Mouse (Mus musculus) retina, embryonic 14.5 days (tissue): ENCODE results near the gene Zfp148.
"Not testable (repeated sequence)": the region's sequence is repeated elsewhere in the genome, so short reads cannot be mapped to it uniquely, and the experiment has no call there.

Experiments
- DNase-seq: peaks from one replicate; pipeline ENCODE4 v3.0.0-alpha.2; 2015; ENCODE audit warnings: low spot score

Gene Zfp148

DNA sequence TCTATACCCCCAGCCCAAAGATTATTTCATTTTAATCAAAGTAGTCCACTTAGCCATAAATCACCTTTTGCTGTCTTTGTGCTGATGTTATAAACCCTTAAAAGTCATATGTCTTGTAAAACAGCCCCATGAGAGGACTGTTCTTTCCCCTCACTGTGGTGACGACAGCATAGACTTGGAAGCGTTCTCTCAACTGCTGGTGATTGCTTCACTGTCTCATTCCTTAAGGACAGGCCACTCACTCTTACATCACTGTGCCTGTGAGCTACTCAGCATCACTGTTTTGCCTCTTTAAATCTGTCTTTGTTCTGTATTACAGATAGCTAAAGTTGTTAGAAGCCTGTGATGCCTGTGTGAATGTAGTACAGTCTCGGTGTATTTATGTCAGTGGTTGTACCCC, 80.8 kb downstream of the Zfp148 start:
- no peak for DNase-seq

GRCm38 (mm10) chr16:33464509-33465241, 84.0 kb downstream of the Zfp148 start:
- no peak for DNase-seq

GRCm38 (mm10) chr16:33465242-33465614, 84.6 kb downstream of the Zfp148 start:
- no peak for DNase-seq

- DNase-seq: no peak
Measured at GRCm38 (mm10) chr16:33467451-33467850, 86.8 kb downstream of the Zfp148 start.

DNA sequence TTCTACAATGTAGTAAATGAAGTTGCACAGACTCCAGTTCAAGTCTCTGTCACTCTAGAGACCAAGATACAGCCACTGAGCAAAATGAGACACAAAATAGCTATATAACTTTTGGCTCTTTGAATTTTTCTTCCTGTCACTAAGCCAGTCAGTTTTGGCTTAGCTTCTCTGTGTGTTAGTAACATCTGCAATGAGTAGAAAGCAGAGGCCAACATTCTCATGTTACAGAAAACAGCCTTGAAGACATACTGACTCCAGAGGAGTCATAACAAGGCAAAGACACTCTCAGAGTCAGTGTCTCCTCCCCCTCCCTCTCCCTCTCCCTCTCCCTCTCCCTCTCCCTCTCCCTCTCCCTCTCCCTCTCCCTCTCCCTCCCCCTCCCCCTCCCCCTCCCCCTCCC, 89.3 kb downstream of the Zfp148 start:
- DNase-seq: no peak

GRCm38 (mm10) chr16:33474381-33474780, 93.7 kb downstream of the Zfp148 start:
- DNase-seq: no peak

GRCm38 (mm10) chr16:33479926-33480325, 99.3 kb downstream of the Zfp148 start:
- no peak for DNase-seq

- peak; percentile 35 for DNase-seq
Measured at GRCm38 (mm10) chr16:33481148-33481547, 100.5 kb downstream of the Zfp148 start.

DNA sequence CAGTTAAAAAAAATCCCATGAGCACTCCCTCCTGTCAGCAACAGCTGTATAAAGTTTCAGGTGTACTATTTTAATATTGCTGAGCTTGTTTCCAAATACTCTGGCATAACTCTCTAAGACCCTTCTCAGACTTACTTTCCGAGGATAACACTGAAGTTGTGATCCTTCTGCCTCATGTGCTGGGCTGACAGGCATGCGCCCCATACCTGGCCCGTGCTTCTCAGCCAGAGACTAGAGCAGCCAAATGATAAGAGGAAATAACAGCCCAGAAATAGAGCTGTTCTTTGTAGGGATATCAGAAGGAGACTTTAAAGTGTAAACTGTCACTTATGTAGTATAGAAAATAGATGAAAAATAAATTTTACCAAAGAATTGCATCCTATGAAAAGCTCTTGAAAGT, 101.7 kb downstream of the Zfp148 start:
- no peak for DNase-seq

- DNase-seq: no peak
Measured at GRCm38 (mm10) chr16:33487709-33488108, 107.1 kb downstream of the Zfp148 start.

DNA sequence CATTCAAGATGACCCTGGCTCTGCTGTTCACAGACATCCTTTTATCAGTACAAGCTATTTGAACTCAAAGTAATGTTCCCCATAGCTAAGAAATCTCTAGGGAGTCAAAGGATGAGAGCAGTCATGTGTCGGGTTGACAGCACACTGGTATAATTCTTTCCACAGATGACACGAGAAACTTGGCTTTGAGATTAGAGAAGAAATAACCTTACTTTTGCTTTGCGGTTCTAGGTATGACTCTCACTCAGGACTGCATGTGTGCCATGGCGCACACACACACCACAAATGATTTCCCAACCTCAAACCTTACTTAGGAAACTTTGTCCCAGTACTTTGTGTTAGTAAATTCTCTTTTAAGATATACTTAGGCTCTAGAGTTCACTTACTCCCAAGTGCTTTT, 113.7 kb downstream of the Zfp148 start:
- no peak for DNase-seq

GRCm38 (mm10) chr16:33508082-33508481, 127.4 kb downstream of the Zfp148 start:
- DNase-seq: no peak

- not testable (repeated sequence) for DNase-seq
Measured at GRCm38 (mm10) chr16:33509231-33509630, 128.6 kb downstream of the Zfp148 start.

DNA sequence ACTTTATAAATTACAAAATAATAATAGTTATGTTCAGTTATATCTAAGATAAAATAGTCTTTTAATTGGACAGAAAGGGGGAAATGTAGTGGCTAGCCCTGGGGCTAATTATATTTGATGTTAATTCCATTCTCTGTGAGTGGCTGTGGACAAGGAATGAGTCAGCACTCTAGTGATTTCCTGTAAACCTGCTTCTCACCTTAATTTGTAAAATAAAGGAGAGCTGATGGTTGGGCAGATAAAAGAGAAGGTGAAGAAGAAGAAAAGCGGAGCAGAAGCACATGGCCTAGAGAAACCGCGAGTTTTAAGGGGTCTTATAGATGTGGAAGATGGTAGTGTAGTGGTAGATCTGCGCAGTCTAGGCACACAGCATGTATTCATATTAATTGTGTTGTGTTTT, 130.2 kb downstream of the Zfp148 start:
- DNase-seq: not testable (repeated sequence)

GRCm38 (mm10) chr16:33512555-33512954, 131.9 kb downstream of the Zfp148 start:
- DNase-seq: no peak

DNA sequence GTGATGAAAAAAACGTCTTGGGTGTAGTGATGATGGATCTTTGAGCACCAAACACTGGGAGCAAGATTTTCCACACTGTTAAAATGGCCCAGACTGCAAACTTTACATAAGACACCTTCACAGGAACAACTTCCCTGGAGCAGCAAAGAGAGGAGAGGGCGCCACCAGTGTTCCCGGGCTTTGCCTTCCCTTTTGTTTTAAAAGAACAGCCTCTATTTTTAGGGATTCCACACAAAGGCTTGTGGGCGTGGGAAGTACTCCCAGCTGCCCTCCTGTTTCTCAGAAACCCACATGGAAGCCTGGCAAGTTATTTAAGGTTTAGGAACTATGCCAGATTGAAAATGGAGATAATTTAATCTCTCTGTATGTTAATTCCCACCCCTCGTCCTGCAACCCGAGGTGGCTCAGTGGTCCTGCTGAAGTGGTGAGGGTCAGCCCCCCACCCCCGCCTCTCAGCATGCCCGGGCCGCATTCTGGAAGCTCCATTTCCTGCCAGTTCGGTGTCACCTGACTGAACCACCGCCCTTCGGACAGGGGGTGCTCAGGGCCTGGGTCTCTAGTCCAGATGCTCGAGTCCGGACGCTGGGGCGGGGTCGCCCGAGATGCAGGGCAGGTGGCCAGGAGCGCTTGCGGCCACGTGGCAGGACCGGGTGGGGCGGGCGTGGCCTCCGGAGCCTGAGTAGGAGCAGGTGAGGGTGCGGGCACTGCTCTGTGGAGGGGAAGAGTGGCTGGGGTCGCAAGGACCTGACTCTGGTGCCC, 136.3 kb downstream of the Zfp148 start, which contains the start of gene Slc12a8:
Gene Slc12a8, plus strand, starts transcription at position 522 of the 759 bp plus-strand sequence.
- DNase-seq: peak; percentile 27

- no peak for DNase-seq
Measured at GRCm38 (mm10) chr16:33517627-33518026, 137.0 kb downstream of the Zfp148 start.

DNA sequence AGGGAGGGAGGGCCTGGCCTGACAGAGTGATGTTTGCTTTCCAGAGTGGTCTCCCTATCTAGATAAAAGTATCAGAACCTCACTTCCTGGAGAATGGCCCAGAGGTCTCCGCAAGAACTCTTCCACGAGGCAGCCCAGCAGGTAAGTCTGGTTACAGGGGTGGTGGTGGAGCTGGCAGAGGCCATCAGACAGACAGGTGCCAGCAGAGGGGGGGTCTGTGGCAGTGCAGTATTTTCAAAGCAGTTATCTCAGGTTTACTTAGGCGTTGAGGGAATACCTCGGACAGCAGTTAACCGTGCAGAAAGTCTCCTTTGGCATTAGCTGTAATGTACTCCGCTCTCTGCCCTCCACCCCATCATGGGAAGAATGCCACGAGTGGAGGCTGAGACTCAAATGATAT, 137.6 kb downstream of the Zfp148 start:
- DNase-seq: no peak

DNA sequence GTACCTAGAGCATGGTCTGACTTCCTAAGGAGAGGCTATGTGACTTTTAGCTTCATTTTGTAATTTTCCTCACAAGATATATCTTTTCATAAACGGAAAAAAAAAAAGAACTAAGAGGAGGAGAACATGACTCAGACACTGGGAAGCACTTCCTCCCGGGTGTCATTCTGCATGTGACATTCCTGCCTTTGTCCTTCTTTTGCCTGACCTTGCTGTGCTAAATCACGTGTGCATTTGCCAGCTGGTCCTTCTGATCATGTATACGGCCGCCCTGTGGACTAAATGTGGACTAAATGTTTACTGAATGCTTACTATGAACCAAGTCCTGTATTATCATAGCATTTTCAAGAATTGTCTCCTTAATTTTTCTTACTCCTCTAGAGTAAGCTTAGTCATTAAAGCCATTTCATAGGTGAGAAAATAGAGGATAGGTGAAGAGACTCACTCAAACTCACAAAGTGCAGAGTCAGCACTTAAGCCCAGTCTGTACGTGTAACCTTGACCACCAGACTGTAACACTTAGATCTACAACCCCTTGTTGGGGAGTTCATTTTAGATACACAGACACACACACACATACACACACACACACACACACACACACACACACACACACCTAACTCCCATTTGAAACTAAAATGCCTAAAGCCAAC, 139.4 kb downstream of the Zfp148 start:
- no peak for DNase-seq

DNA sequence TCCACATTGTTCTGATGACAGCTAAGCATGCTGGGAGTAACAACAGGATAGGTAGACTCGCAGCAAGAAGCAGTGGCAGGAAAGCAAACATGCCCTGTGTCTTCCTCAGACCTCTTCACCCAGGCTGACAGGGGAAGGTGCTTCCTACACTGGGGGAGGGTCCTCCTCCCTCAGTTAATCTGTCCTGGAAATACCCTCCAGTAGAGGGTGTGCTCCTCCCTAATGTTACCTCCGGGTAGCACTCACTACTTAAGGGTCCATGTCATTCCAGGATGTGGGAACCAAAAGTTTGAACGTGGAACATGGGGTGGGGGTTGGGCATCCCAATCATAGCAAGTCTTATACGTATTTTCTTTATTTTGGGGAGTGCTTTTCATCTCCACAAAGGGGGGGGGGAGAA, 141.9 kb downstream of the Zfp148 start:
- no peak for DNase-seq

DNA sequence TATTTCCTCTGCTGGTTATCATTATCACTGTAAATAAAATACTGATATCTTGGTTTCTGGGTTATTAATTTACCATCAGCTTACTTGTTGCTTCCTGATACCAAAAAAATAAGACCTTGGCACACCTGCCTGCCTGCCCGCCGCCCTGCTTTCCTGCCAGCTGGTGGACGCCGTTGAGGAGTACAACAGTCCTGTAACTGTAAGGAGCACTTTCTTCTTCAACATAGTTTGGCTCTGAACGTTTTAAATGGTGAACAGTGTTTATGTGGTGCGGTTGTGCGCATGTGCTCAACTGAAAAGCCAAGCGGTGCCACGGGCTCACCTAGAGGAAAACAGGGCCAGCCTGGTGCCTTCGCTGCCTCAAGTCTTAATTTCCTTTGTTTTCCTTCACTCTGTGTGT, 142.9 kb downstream of the Zfp148 start:
- DNase-seq: no peak

DNA sequence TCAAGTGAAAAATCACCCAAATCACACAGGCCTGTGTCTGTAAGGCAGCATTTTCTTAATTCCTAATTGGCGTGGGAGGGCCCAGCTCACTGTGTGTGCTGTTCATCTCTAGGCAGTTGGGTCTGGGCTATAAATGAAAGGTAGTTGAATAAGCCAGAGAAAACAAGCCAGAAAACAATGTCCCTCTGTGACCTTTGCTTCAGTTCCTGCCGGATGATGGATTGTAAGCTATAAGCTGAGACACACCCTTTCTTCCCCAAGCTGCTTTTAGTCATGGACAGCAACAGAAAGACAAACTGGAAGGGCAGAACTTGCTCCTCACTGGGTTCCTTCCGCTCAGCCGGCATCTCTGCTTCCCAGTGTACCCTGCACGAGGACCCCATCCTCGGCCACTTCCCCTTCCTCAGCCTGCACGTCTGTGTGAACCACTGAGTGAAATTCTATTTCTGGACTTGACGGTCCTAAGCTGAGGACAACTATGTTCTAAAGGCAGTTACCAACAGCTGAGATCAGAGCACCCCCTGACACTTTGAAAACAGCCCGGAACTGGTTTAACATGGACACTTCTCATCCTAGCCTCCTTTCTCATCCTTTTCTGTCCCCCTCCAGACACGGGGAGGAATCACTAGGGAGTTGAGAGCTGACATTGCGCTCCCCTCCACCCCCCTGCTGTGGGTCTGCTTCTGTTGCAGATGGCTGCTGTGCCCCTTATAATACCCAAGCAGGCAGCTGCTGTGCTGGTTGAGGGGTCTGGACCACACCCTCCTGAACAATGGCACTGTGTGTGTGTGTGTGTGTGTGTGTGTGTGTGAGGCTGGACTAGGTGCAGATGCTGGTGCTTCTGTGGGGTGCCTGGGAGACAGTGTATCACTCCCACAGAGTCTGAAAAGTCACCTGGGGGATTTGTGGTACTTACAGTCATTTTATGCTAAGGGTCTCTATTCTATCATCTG, 149.1 kb downstream of the Zfp148 start:
- DNase-seq: no peak
